Mouse (Mus musculus): ENCODE data around the gene Asrgl1. TPM values are rescaled to one million over a fixed set of nuclear protein-coding genes. Genes with fewer than 3 reads are reported as not detected.
A peak's percentile ranks its signal among the peaks of the same experiment; 100 is the strongest.

Asrgl1 gene
- polyA plus RNA-seq, 1 experiment from 2014 or later = 11.8 TPM

GRCm38 (mm10) chr19:9076982-9077660 is 58.3 kb downstream of the Asrgl1 start:
- H3K4me1 ChIP-seq (ENCODE audit: control insufficient read depth, insufficient read depth, low read length) = peaks cover 30% of the 10 kb centered on the region
- H3K9me3 ChIP-seq (replicated peaks; ENCODE audit: control insufficient read depth, low read length) = no peaks in the 10 kb centered on the region
- WGBS = 49% methylated on average over 4 of the region's 4 CpGs
- H3K27ac ChIP-seq (ENCODE audit: low read length) = no peak overlapping the region; the same call in 1 of the 2 replicates
- peak overlapping the region; percentile 27; the same call in 1 of the 2 replicates for H3K4me2 ChIP-seq (ENCODE audit: low read depth, low read length)
- ATAC-seq (ENCODE audit: insufficient read depth, low FRiP score) = no peak
- no peaks in the 10 kb centered on the region for H3K36me3 ChIP-seq (ENCODE audit: control insufficient read depth, insufficient read depth, low read length)
- H3K27me3 ChIP-seq (ENCODE audit: control insufficient read depth, insufficient read depth, low read length) = no peaks in the 10 kb centered on the region
- H3K9ac ChIP-seq (ENCODE audit: low read length) = no peak overlapping the region
- no peak overlapping the region for H3K4me3 ChIP-seq (replicated peaks; ENCODE audit: low read length)

- no peak overlapping the region for H3K9ac ChIP-seq (ENCODE audit: low read length)
- no peak overlapping the region for H3K4me3 ChIP-seq (replicated peaks; ENCODE audit: low read length)
- no peaks in the 10 kb centered on the region for H3K27me3 ChIP-seq (ENCODE audit: control insufficient read depth, insufficient read depth, low read length)
- H3K9me3 ChIP-seq (replicated peaks; ENCODE audit: control insufficient read depth, low read length) = no peaks in the 10 kb centered on the region
- H3K36me3 ChIP-seq (ENCODE audit: control insufficient read depth, insufficient read depth, low read length) = no peaks in the 10 kb centered on the region
- peaks cover 33% of the 10 kb centered on the region for H3K4me1 ChIP-seq (ENCODE audit: control insufficient read depth, insufficient read depth, low read length)
- no peak overlapping the region for H3K4me2 ChIP-seq (ENCODE audit: low read depth, low read length)
- no peak overlapping the region for H3K27ac ChIP-seq (ENCODE audit: low read length)
- 89% methylated on average over 3 of the region's 3 CpGs for WGBS
- no peak for ATAC-seq (ENCODE audit: insufficient read depth, low FRiP score)
These were observed 59.4 kb downstream of the Asrgl1 start for GRCm38 (mm10) chr19:9076035-9076434.

DNA sequence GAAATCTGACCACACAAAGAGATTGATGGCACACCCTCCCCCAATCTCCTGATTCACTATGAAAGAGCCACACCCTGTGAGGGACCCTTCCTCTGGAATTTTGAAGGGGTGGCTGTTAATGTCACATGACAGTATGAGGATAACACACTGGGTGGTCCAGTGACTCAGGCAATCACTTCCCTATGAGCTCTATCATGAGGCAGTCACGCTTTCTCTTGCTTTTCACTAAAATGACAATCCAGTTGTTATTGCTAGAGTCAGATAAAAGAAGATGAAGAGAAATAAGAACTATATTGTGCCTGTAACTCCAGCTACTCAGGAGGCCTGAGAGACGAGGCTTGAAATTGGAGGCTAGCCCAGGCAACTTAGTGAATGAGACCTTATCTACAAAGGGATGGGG is 59.9 kb downstream of the Asrgl1 start:
- Histone ChIP-seq H3K36me3 (ENCODE audit: control insufficient read depth, insufficient read depth, low read length) (no peaks in the 10 kb centered on the region), H3K9ac (ENCODE audit: low read length) (no peak overlapping the region), H3K9me3 (replicated peaks; ENCODE audit: control insufficient read depth, low read length) (no peaks in the 10 kb centered on the region), H3K4me2 (ENCODE audit: low read depth, low read length) (no peak overlapping the region), H3K4me3 (replicated peaks; ENCODE audit: low read length) (no peak overlapping the region), H3K27ac (ENCODE audit: low read length) (no peak overlapping the region), H3K4me1 (ENCODE audit: control insufficient read depth, insufficient read depth, low read length) (peaks cover 38% of the 10 kb centered on the region), H3K27me3 (ENCODE audit: control insufficient read depth, insufficient read depth, low read length) (no peaks in the 10 kb centered on the region)
- no peak for ATAC-seq (ENCODE audit: insufficient read depth, low FRiP score)
- 67% methylated on average over 2 of the region's 2 CpGs for WGBS

DNA sequence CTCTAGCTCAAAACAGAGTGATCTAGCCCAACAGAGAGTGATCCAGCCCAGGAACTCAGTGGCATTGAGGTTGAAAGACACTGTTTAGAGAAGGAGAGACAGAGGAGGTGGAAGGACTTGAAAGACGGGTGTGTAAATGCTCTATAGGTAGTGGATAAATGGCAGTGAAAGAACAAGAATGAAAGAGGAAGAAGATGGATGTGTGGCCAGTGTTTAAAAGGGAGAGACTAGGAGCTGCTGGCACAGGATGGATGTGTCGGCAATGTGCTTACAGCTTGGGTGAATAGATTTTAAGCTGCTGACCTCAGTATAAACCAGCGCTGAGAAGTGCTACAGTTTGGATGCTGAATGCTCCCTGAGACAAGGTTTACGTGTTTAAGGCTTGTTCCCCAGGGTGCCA is 61.0 kb downstream of the Asrgl1 start:
- no peaks in the 10 kb centered on the region for H3K27me3 ChIP-seq (ENCODE audit: control insufficient read depth, insufficient read depth, low read length)
- 59% methylated on average over 4 of the region's 4 CpGs for WGBS
- H3K4me3 ChIP-seq (replicated peaks; ENCODE audit: low read length) = no peak overlapping the region
- peak overlapping the region; percentile 65 for H3K27ac ChIP-seq (ENCODE audit: low read length)
- no peak for ATAC-seq (ENCODE audit: insufficient read depth, low FRiP score)
- H3K36me3 ChIP-seq (ENCODE audit: control insufficient read depth, insufficient read depth, low read length) = no peaks in the 10 kb centered on the region
- H3K9ac ChIP-seq (ENCODE audit: low read length) = no peak overlapping the region
- H3K4me1 ChIP-seq (ENCODE audit: control insufficient read depth, insufficient read depth, low read length) = peaks cover 42% of the 10 kb centered on the region
- H3K9me3 ChIP-seq (replicated peaks; ENCODE audit: control insufficient read depth, low read length) = no peaks in the 10 kb centered on the region
- H3K4me2 ChIP-seq (ENCODE audit: low read depth, low read length) = no peak overlapping the region

DNA sequence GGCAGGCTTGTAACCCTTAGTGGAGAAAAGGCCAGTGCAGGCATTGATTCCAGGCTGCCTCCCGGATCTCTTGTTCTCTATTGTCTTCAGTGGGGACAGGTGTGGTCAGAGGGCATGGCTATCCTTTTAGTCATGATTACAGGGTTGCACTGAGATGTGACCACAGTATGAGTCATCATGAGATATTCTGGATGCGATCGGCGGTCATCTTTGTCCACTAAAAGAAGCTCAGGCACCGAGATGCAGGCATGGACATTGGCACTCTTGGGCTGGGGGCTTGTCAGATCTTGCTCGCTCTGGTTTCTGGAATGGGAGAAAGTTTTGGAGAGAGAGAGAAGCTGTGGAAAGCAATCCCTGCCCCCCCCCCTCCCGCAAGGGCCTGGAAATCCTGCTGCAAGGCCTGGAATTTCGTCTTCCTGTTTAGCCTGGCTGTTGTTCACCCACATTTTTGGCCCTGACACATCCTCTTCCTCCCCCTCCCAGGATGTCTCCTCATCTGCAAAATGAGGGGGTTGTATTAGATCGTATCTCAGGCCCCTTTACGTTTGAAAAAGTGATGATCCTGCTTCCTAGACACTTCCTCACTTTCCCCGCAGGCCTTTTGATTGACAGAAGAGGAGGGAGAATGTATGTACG is 61.5 kb downstream of the Asrgl1 start:
- WGBS = 56% methylated on average over 12 of the region's 12 CpGs
- no peaks in the 10 kb centered on the region for H3K27me3 ChIP-seq (ENCODE audit: control insufficient read depth, insufficient read depth, low read length)
- no peaks in the 10 kb centered on the region for H3K9me3 ChIP-seq (replicated peaks; ENCODE audit: control insufficient read depth, low read length)
- ATAC-seq (ENCODE audit: insufficient read depth, low FRiP score) = no peak
- peaks cover 43% of the 10 kb centered on the region for H3K4me1 ChIP-seq (ENCODE audit: control insufficient read depth, insufficient read depth, low read length)
- H3K4me3 ChIP-seq (replicated peaks; ENCODE audit: low read length) = no peak overlapping the region
- H3K4me2 ChIP-seq (ENCODE audit: low read depth, low read length) = no peak overlapping the region
- H3K9ac ChIP-seq (ENCODE audit: low read length) = no peak overlapping the region
- H3K27ac ChIP-seq (ENCODE audit: low read length) = peak overlapping the region; percentile 65
- no peaks in the 10 kb centered on the region for H3K36me3 ChIP-seq (ENCODE audit: control insufficient read depth, insufficient read depth, low read length)

GRCm38 (mm10) chr19:9072157-9072530 is 63.3 kb downstream of the Asrgl1 start:
- H3K9me3 ChIP-seq (replicated peaks; ENCODE audit: control insufficient read depth, low read length) = no peaks in the 10 kb centered on the region
- no peak overlapping the region for H3K4me2 ChIP-seq (ENCODE audit: low read depth, low read length)
- H3K4me1 ChIP-seq (ENCODE audit: control insufficient read depth, insufficient read depth, low read length) = peaks cover 48% of the 10 kb centered on the region
- no peak for ATAC-seq (ENCODE audit: insufficient read depth, low FRiP score)
- 56% methylated on average over 2 of the region's 2 CpGs for WGBS
- H3K9ac ChIP-seq (ENCODE audit: low read length) = no peak overlapping the region
- H3K4me3 ChIP-seq (replicated peaks; ENCODE audit: low read length) = no peak overlapping the region
- H3K27ac ChIP-seq (ENCODE audit: low read length) = peak overlapping the region; percentile 91
- no peaks in the 10 kb centered on the region for H3K27me3 ChIP-seq (ENCODE audit: control insufficient read depth, insufficient read depth, low read length)
- no peaks in the 10 kb centered on the region for H3K36me3 ChIP-seq (ENCODE audit: control insufficient read depth, insufficient read depth, low read length)

- 47% methylated on average over 7 of the region's 7 CpGs for WGBS
- no peak overlapping the region for H3K9ac ChIP-seq (ENCODE audit: low read length)
- peak; percentile 45; the same call in 1 of the 2 replicates for ATAC-seq (ENCODE audit: insufficient read depth, low FRiP score)
These were observed 63.8 kb downstream of the Asrgl1 start for GRCm38 (mm10) chr19:9071456-9072156.

DNA sequence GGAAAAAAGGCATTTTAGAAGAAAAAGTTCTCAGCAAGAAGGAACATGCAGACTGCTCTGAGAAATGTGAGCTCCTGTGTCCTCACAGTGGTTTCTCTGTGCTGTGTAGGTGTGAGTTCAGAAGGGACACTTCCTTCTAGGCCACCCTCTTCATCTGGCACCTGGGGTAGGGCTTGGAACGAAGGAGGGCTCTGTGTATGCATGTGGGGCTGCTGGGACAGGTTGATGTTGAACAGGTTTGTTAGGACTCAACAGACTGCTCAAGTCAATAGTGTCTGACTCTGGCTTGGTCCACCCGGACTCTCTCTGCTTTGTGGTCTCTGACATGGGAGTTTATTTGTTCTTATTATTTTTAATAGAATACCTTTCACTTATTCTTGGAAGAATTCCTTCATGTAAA is 65.1 kb downstream of the Asrgl1 start:
- H3K4me1 ChIP-seq (ENCODE audit: control insufficient read depth, insufficient read depth, low read length) = peaks cover 61% of the 10 kb centered on the region
- H3K9ac ChIP-seq (ENCODE audit: low read length) = 0 out of 2 replicates have a peak overlapping the region, but pooled peaks have one; percentile 37
- H3K36me3 ChIP-seq (ENCODE audit: control insufficient read depth, insufficient read depth, low read length) = no peaks in the 10 kb centered on the region
- H3K27ac ChIP-seq (ENCODE audit: low read length) = peak overlapping the region; percentile 91
- H3K4me2 ChIP-seq (ENCODE audit: low read depth, low read length) = 0 out of 2 replicates have a peak overlapping the region, but pooled peaks have one; percentile 1
- peak; percentile 53 for ATAC-seq (ENCODE audit: insufficient read depth, low FRiP score)
- 50% methylated on average over 2 of the region's 2 CpGs for WGBS
- H3K27me3 ChIP-seq (ENCODE audit: control insufficient read depth, insufficient read depth, low read length) = no peaks in the 10 kb centered on the region
- no peaks in the 10 kb centered on the region for H3K9me3 ChIP-seq (replicated peaks; ENCODE audit: control insufficient read depth, low read length)
- no peak overlapping the region for H3K4me3 ChIP-seq (replicated peaks; ENCODE audit: low read length)

More at GRCm38 (mm10) chr19:9071456-9072156, 63.8 kb downstream of the Asrgl1 start:
- peak overlapping the region; percentile 91 for H3K27ac ChIP-seq (ENCODE audit: low read length)
- H3K4me1 ChIP-seq (ENCODE audit: control insufficient read depth, insufficient read depth, low read length) = peaks cover 50% of the 10 kb centered on the region
- H3K27me3 ChIP-seq (ENCODE audit: control insufficient read depth, insufficient read depth, low read length) = no peaks in the 10 kb centered on the region
- H3K9me3 ChIP-seq (replicated peaks; ENCODE audit: control insufficient read depth, low read length) = no peaks in the 10 kb centered on the region
- H3K4me3 ChIP-seq (replicated peaks; ENCODE audit: low read length) = no peak overlapping the region
- no peak overlapping the region for H3K4me2 ChIP-seq (ENCODE audit: low read depth, low read length)
- no peaks in the 10 kb centered on the region for H3K36me3 ChIP-seq (ENCODE audit: control insufficient read depth, insufficient read depth, low read length)
